Mouse (Mus musculus): Measurements from ENCODE around the gene Tas2r117. TPM values are rescaled to one million over a fixed set of nuclear protein-coding genes. Genes with fewer than 3 reads are reported as not detected.

Tas2r117 gene
- total RNA-seq (2021) = not detected
- long read RNA-seq, experiment 1 = 0 reads
- long read RNA-seq, experiment 2 = 0 reads

DNA sequence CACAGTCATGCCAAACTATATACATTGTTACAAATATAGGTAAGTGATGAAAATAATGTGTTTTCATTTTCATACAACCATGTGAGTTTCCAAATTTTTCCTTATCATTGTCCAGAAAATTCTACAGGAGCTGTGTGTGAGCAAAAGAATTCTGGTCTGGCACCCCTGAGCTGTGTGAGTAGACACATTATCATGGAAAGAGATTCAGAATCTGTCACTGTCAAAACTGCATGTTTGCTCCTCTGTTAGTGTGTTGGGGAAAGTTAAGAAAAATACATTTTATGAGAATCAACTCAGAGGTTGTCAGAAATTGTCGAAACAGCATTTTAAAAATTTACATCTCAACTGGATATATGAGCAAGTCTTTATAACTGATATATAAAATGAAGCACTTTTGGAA is at the start of gene Tas2r117:
Gene Tas2r117 (plus strand): TSS at position 301 of the 400 bp plus-strand sequence.
- DNase-seq = no peak

DNA sequence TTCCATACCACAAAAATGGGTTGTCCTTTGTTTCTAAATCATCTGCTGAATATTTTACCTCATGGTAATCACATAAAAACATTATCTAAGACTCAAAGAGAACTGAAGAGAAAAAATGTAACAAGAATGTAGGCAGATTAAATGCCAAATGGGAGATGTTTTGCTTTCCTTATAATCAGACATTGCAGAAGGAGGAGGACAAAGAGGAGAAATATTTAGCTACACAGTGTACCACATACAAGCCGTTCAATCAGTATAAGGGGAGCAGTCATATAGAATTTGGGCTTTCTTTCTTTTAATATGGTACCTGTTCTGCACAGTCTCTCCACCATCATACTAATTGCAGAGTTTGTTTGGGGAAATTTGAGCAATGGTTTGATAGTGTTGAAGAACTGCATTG is 48.2 kb upstream of the Tas2r117 start, which contains the start of gene Tas2r124:
Gene Tas2r124 (plus strand): TSS at position 301 of the 400 bp plus-strand sequence.
- no peak for DNase-seq

DNA sequence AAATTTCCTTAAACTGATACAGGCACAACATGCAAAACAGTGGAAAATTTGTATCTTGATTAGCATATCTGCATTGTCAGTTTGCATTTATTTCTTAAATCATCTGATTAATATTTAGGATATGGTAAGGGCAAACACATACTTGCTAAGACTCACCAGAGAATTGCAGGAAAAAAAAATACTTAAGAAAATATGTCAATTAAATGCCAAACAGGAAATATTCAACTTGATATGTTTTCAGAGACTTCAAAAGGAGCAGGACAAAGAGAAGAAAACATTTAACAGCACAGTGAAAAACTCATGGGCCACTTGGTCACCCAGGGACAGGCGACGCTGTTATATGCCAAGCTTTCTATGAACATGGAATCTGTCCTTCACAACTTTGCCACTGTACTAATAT is 40.8 kb upstream of the Tas2r117 start, which contains the start of gene Tas2r102:
Gene Tas2r102 (plus strand): TSS at position 301 of the 400 bp plus-strand sequence.
- no peak for DNase-seq

DNA sequence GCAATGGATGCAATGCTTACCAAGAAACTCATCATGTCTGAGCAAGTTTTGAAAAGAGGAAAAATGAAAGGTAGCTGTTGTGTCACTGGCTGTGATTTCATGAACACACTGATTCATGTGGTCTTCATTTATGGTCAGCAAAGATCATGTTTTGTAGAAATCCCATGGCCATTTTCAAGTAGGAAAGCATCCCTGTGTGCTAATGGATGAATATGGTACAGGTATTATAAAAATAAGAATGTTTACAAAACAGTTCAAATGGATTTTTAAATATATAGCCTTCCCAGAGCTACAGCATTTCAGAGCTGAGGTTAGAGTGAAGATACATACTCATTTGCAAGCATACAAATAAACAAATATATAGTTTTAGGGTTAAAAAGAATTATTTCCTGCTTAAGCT is 24.6 kb upstream of the Tas2r117 start, which contains the start of gene Tas2r136:
Gene Tas2r136 (minus strand): TSS at position 101 of the 400 bp plus-strand sequence.
- DNase-seq = no peak

DNA sequence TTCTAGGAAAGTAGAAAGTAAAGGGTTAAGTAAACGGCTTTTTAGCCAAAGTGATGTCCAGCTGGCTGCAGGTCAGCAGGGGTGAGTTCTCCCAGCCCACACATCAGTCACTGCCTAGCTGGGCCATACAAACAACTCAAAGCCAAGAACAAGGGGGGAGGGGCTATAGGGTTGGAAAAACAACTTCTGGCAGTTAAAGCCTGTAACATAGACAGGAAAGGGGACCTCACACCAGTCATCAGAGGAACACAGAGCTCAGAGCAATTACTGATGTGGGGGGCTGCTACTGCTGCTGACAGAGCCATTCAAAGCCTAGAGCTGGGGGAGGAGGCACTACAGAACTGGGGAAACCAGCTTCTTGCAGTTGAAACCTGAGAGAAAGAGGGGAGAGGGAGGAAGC is 7.2 kb upstream of the Tas2r117 start:
- DNase-seq = no peak

DNA sequence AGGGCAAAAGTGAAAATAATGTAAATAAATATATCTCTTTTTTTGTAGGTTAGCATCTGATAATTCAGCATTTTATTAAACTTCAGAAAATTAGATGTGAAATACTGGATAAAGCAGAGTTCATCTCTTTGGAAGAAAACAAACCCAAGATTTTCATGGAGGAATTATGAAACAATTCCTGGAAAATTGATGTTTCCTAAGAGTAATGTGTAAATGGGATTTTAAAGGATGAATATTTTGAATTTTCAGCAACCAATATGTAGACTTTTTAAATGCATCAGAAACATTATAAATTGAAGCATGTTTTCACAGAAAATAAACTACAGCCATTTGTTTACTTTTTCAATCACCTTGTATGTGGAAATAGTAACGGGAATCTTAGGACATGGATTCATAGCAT is 44.2 kb downstream of the Tas2r117 start, which contains the start of gene Tas2r123:
Gene Tas2r123 (plus strand): TSS at position 301 of the 400 bp plus-strand sequence.
- DNase-seq = no peak

Other genes with a start within 250 kb of the Tas2r117 start
- not detected for gene Prh1, start 233.0 kb upstream of the Tas2r117 start, total RNA-seq (2021)
- not detected for gene Prp2, start 206.9 kb upstream of the Tas2r117 start, total RNA-seq (2021)
- gene A630073D07Rik, start 151.3 kb upstream of the Tas2r117 start, total RNA-seq (2021) = not detected
- not detected for gene Tas2r120, start 145.9 kb upstream of the Tas2r117 start, total RNA-seq (2021)
- not detected for gene Tas2r121, start 101.8 kb upstream of the Tas2r117 start, total RNA-seq (2021)
- not detected for gene Tas2r122, start 90.9 kb upstream of the Tas2r117 start, total RNA-seq (2021)
- not detected for gene Tas2r115, start 64.8 kb upstream of the Tas2r117 start, total RNA-seq (2021)
- gene Tas2r124, start 48.1 kb upstream of the Tas2r117 start, total RNA-seq (2021) = not detected
- gene Tas2r102, start 40.7 kb upstream of the Tas2r117 start, total RNA-seq (2021) = not detected
- gene Tas2r136, start 24.7 kb upstream of the Tas2r117 start, total RNA-seq (2021) = not detected
- not detected for gene Tas2r123, start 44.3 kb downstream of the Tas2r117 start, total RNA-seq (2021)
- gene Tas2r116, start 52.6 kb downstream of the Tas2r117 start, total RNA-seq (2021) = not detected
- gene Tas2r110, start 65.2 kb downstream of the Tas2r117 start, total RNA-seq (2021) = not detected
- gene Tas2r113, start 90.2 kb downstream of the Tas2r117 start, total RNA-seq (2021) = not detected
- not detected for gene Tas2r125, start 106.8 kb downstream of the Tas2r117 start, total RNA-seq (2021)
- gene Tas2r129, start 148.3 kb downstream of the Tas2r117 start, total RNA-seq (2021) = not detected
- not detected for gene Tas2r131, start 155.1 kb downstream of the Tas2r117 start, total RNA-seq (2021)
- not detected for gene Tas2r109, start 178.1 kb downstream of the Tas2r117 start, total RNA-seq (2021)
- not detected for gene Tas2r103, start 234.3 kb downstream of the Tas2r117 start, total RNA-seq (2021)